Mouse (Mus musculus): ENCODE measurements around the gene Qpctl. TPM values are rescaled to one million over a fixed set of nuclear protein-coding genes. Genes with fewer than 3 reads are reported as not detected.

Qpctl gene
- polyA plus RNA-seq, 1 experiment from 2014 or later = 28.8 TPM

DNA sequence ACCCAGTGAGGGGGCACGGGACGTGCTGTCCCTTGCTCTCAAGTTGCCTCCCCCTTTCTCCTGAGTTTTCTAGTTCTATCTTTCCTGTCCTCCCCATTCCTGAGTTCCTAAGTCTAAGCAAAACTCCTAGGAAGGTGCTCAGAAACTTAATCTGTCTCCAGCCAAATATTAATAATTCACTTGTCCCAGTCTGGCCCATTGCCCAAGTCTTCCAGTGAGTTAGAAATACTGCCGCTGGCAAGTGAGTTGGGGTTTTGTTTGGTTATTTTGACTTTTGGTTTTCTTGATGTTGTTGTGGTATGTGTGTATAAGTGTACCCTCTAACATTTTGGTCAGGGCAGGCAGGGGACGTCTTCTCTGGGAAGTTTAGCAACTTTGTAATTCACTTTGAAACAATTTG, 27.4 kb downstream of the Qpctl start:
- 95% methylated on average over 4 of the region's 4 CpGs for WGBS

GRCm38 (mm10) chr7:19119631-19120429, 29.3 kb downstream of the Qpctl start, which contains the start of gene Fbxo46:
Fbxo46 (plus strand) TSS chr7:19119859.
- H3K9ac ChIP-seq (ENCODE audit: low read depth, low read length) = peak within 1 kb of the TSS; percentile 76
- peak within 1 kb of the TSS; percentile 87 for H3K4me2 ChIP-seq (ENCODE audit: low read length)
- peak within 1 kb of the TSS; percentile 71 for H3K4me3 ChIP-seq (ENCODE audit: low read depth, low read length)
- ATAC-seq = peak; percentile 93
- H3K9me3 ChIP-seq (replicated peaks; ENCODE audit: control insufficient read depth, low read length, poor library complexity, severe bottlenecking) = no peaks in the 10 kb centered on the region; the same call in 1 of the 2 replicates
- WGBS = 2% methylated on average over 34 of the region's 34 CpGs
- H3K27me3 ChIP-seq (ENCODE audit: control insufficient read depth, insufficient read depth, low read depth, low read length) = no peaks in the 10 kb centered on the region
- H3K27ac ChIP-seq (ENCODE audit: low read length) = peak within 1 kb of the TSS; percentile 59
- H3K36me3 ChIP-seq (ENCODE audit: control insufficient read depth, insufficient read depth, low read length) = no peaks in the 10 kb centered on the region
- H3K4me1 ChIP-seq (ENCODE audit: control insufficient read depth, insufficient read depth, low read length) = peaks cover 20% of the 10 kb centered on the region

More for the DNA sequence above, 27.4 kb downstream of the Qpctl start:
- Histone ChIP-seq H3K36me3 (ENCODE audit: control insufficient read depth, insufficient read depth, low read length) (no peaks in the 10 kb centered on the region), H3K4me3 (ENCODE audit: low read depth, low read length) (no peak overlapping the region), H3K9ac (ENCODE audit: low read depth, low read length) (no peak overlapping the region), H3K27ac (ENCODE audit: low read length) (no peak overlapping the region), H3K9me3 (replicated peaks; ENCODE audit: control insufficient read depth, low read length, poor library complexity, severe bottlenecking) (no peaks in the 10 kb centered on the region; the same call in 1 of the 2 replicates), H3K27me3 (ENCODE audit: control insufficient read depth, insufficient read depth, low read depth, low read length) (no peaks in the 10 kb centered on the region), H3K4me2 (ENCODE audit: low read length) (no peak overlapping the region), H3K4me1 (ENCODE audit: control insufficient read depth, insufficient read depth, low read length) (peaks cover 20% of the 10 kb centered on the region)
- no peak for ATAC-seq

- Histone ChIP-seq H3K4me3 (ENCODE audit: low read depth, low read length) (no peak overlapping the region), H3K36me3 (ENCODE audit: control insufficient read depth, insufficient read depth, low read length) (no peaks in the 10 kb centered on the region), H3K27ac (ENCODE audit: low read length) (no peak overlapping the region), H3K27me3 (ENCODE audit: control insufficient read depth, insufficient read depth, low read depth, low read length) (no peaks in the 10 kb centered on the region), H3K9ac (ENCODE audit: low read depth, low read length) (no peak overlapping the region), H3K9me3 (replicated peaks; ENCODE audit: control insufficient read depth, low read length, poor library complexity, severe bottlenecking) (no peaks in the 10 kb centered on the region; the same call in 1 of the 2 replicates), H3K4me2 (ENCODE audit: low read length) (peak overlapping the region; percentile 9; the same call in 1 of the 2 replicates), H3K4me1 (ENCODE audit: control insufficient read depth, insufficient read depth, low read length) (peaks cover 20% of the 10 kb centered on the region)
- peak; percentile 38 for ATAC-seq
- WGBS = 92% methylated on average over 8 of the region's 8 CpGs
Measured at GRCm38 (mm10) chr7:19119083-19119482, 30.0 kb downstream of the Qpctl start.

DNA sequence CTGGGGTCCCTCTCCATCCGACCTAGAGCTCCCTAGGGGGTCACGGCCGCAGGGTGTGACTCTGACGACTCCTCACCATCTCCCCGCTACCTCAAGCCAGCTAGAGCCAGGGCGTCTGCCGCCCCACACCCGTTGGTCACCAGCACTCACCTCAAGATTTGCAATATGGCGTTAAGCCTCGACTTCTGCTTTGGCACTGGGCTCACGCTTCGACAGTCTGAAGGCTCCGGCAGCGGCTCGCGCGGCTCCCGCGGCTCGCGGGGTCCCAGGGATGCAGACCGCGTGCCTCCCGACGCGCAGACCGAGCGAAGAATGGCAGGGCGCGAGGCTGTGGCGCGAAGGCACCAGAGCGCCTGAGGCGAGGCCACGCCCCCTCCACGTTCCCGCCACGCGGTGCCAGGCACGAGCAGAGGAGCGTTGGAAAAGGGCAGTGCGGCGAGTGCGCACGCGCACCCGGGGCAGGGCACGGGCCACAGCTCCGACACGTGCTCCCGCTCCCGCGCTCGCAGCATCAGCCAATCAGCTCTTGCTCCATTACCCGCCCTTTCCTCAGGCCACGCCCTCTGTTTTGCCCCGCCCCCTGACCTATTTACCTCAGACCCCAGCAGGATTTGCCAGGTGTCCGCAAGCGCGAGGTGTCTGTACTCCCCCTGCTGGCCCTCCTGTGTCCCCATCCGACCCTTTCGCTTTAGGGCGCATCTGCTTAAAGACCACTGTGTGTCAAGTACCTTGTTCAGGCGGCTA, 30.9 kb downstream of the Qpctl start, which contains the start of gene Gm4969:
Gene Gm4969, minus strand, starts transcription at position 341 of the 744 bp plus-strand sequence.
- H3K36me3 ChIP-seq (ENCODE audit: control insufficient read depth, insufficient read depth, low read length) = no peaks in the 10 kb centered on the region
- H3K27me3 ChIP-seq (ENCODE audit: control insufficient read depth, insufficient read depth, low read depth, low read length) = no peaks in the 10 kb centered on the region
- 20% methylated on average over 56 of the region's 64 CpGs for WGBS
- H3K9ac ChIP-seq (ENCODE audit: low read depth, low read length) = peak within 1 kb of the TSS; percentile 44
- no peaks in the 10 kb centered on the region; the same call in 1 of the 2 replicates for H3K9me3 ChIP-seq (replicated peaks; ENCODE audit: control insufficient read depth, low read length, poor library complexity, severe bottlenecking)
- peaks cover 20% of the 10 kb centered on the region for H3K4me1 ChIP-seq (ENCODE audit: control insufficient read depth, insufficient read depth, low read length)
- H3K4me2 ChIP-seq (ENCODE audit: low read length) = peak within 1 kb of the TSS; percentile 62
- peak within 1 kb of the TSS; percentile 56 for H3K27ac ChIP-seq (ENCODE audit: low read length)
- peak; percentile 59 for ATAC-seq
- peak within 1 kb of the TSS; percentile 40 for H3K4me3 ChIP-seq (ENCODE audit: low read depth, low read length)

- Histone ChIP-seq H3K27ac (ENCODE audit: low read length) (no peak overlapping the region), H3K36me3 (ENCODE audit: control insufficient read depth, insufficient read depth, low read length) (no peaks in the 10 kb centered on the region), H3K4me3 (ENCODE audit: low read depth, low read length) (no peak overlapping the region), H3K4me2 (ENCODE audit: low read length) (no peak overlapping the region), H3K9me3 (replicated peaks; ENCODE audit: control insufficient read depth, low read length, poor library complexity, severe bottlenecking) (no peaks in the 10 kb centered on the region), H3K9ac (ENCODE audit: low read depth, low read length) (no peak overlapping the region), H3K4me1 (ENCODE audit: control insufficient read depth, insufficient read depth, low read length) (no peaks in the 10 kb centered on the region), H3K27me3 (ENCODE audit: control insufficient read depth, insufficient read depth, low read depth, low read length) (no peaks in the 10 kb centered on the region)
- ATAC-seq = no peak
- WGBS = 84% methylated on average over 1 of the region's 1 CpGs
Measured at GRCm38 (mm10) chr7:19109565-19109964, 39.5 kb downstream of the Qpctl start.

DNA sequence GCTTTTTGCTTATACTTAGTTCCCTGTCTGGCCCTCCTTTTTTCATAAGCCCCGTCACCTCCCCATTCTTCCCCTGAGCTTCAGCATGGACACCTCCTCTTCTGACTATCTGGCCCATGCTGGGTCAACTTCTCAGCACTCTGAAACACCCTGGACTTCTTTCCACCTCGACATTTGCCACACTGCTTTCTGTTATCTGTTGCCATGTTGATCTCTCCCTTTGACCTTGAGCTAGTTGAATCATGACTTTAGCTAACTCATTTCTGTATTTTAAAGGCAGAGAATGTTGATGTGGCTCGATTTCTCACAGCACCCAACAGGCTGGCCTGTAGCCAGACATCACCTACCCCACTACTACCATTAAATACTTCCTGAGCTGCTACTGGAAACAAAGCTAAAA, 41.7 kb downstream of the Qpctl start:
- WGBS = 63% methylated on average over 3 of the region's 3 CpGs
- no peak for ATAC-seq

GRCm38 (mm10) chr7:19104486-19104885, 44.6 kb downstream of the Qpctl start:
- WGBS = 74% methylated on average over 2 of the region's 2 CpGs

More for the DNA sequence above, 41.7 kb downstream of the Qpctl start:
- H3K4me3 ChIP-seq (ENCODE audit: low read depth, low read length) = no peak overlapping the region
- H3K9ac ChIP-seq (ENCODE audit: low read depth, low read length) = no peak overlapping the region
- no peak overlapping the region for H3K27ac ChIP-seq (ENCODE audit: low read length)
- H3K4me2 ChIP-seq (ENCODE audit: low read length) = no peak overlapping the region
- no peaks in the 10 kb centered on the region for H3K4me1 ChIP-seq (ENCODE audit: control insufficient read depth, insufficient read depth, low read length)
- no peaks in the 10 kb centered on the region for H3K9me3 ChIP-seq (replicated peaks; ENCODE audit: control insufficient read depth, low read length, poor library complexity, severe bottlenecking)
- no peaks in the 10 kb centered on the region for H3K27me3 ChIP-seq (ENCODE audit: control insufficient read depth, insufficient read depth, low read depth, low read length)
- H3K36me3 ChIP-seq (ENCODE audit: control insufficient read depth, insufficient read depth, low read length) = no peaks in the 10 kb centered on the region

GRCm38 (mm10) chr7:19103741-19104140, 45.4 kb downstream of the Qpctl start:
- no peak overlapping the region for H3K4me2 ChIP-seq (ENCODE audit: low read length)
- H3K27ac ChIP-seq (ENCODE audit: low read length) = no peak overlapping the region
- no peaks in the 10 kb centered on the region for H3K9me3 ChIP-seq (replicated peaks; ENCODE audit: control insufficient read depth, low read length, poor library complexity, severe bottlenecking)
- H3K4me3 ChIP-seq (ENCODE audit: low read depth, low read length) = no peak overlapping the region
- no peak overlapping the region for H3K9ac ChIP-seq (ENCODE audit: low read depth, low read length)
- no peak for ATAC-seq
- H3K36me3 ChIP-seq (ENCODE audit: control insufficient read depth, insufficient read depth, low read length) = no peaks in the 10 kb centered on the region
- no peaks in the 10 kb centered on the region for H3K4me1 ChIP-seq (ENCODE audit: control insufficient read depth, insufficient read depth, low read length)
- no peaks in the 10 kb centered on the region for H3K27me3 ChIP-seq (ENCODE audit: control insufficient read depth, insufficient read depth, low read depth, low read length)

More at GRCm38 (mm10) chr7:19104486-19104885, 44.6 kb downstream of the Qpctl start:
- H3K36me3 ChIP-seq (ENCODE audit: control insufficient read depth, insufficient read depth, low read length) = no peaks in the 10 kb centered on the region
- H3K27me3 ChIP-seq (ENCODE audit: control insufficient read depth, insufficient read depth, low read depth, low read length) = no peaks in the 10 kb centered on the region
- H3K27ac ChIP-seq (ENCODE audit: low read length) = no peak overlapping the region
- H3K9me3 ChIP-seq (replicated peaks; ENCODE audit: control insufficient read depth, low read length, poor library complexity, severe bottlenecking) = no peaks in the 10 kb centered on the region
- H3K4me2 ChIP-seq (ENCODE audit: low read length) = no peak overlapping the region
- no peak overlapping the region for H3K9ac ChIP-seq (ENCODE audit: low read depth, low read length)
- no peak overlapping the region for H3K4me3 ChIP-seq (ENCODE audit: low read depth, low read length)
- no peaks in the 10 kb centered on the region for H3K4me1 ChIP-seq (ENCODE audit: control insufficient read depth, insufficient read depth, low read length)
- no peak for ATAC-seq
